Mouse (Mus musculus) small intestine, adult 2 months (tissue): Measurements from ENCODE around the gene Grm7.

Experiments used
- CTCF ChIP-seq: fragments of 200-500 bp; IDR thresholded peaks from 2 replicates; pipeline ENCODE4 v1.5.1; 2012; ENCODE audit warnings: low read depth, mild to moderate bottlenecking, control low read depth, inconsistent platforms, low read length, moderate library complexity, mixed read lengths; ENCODE audit not compliant: insufficient replicate concordance, insufficient read length; ENCODE audit errors: extremely low read depth
- POLR2A ChIP-seq: fragments of 200-500 bp; IDR thresholded peaks from 2 replicates; pipeline ENCODE4 v1.6.1; 2012; ENCODE audit warnings: low read depth, mild to moderate bottlenecking, control low read depth, inconsistent platforms, low read length, moderate library complexity

DNA sequence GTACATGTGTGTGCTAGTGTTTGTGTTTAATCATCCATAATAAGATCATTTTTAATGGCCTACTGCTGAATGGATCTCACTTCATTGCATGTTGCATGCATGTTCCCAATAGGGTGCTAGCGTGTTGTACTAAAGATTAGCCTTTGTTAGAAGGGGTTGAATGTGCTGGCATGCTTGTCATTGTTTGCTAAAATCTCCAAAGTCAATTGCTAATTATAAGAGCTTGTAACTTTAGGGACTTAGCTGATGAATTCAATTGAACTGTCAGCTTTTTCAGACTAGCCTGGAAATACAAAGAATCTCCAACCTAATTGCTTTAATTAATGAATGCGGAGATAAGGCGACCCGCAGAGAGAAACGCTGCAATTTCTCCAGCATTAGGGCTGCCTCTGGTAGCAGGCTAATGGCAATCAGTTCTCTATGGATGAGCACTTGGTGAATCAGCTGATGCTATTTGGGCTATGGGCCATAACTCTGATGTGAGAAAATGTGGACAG, 648.2 kb downstream of the Grm7 start:
- no peak for TF ChIP-seq CTCF
- TF ChIP-seq POLR2A = no peak
